Comparison of ENCODE assay signal across 18 mouse cellular contexts in the genomic region with DNA sequence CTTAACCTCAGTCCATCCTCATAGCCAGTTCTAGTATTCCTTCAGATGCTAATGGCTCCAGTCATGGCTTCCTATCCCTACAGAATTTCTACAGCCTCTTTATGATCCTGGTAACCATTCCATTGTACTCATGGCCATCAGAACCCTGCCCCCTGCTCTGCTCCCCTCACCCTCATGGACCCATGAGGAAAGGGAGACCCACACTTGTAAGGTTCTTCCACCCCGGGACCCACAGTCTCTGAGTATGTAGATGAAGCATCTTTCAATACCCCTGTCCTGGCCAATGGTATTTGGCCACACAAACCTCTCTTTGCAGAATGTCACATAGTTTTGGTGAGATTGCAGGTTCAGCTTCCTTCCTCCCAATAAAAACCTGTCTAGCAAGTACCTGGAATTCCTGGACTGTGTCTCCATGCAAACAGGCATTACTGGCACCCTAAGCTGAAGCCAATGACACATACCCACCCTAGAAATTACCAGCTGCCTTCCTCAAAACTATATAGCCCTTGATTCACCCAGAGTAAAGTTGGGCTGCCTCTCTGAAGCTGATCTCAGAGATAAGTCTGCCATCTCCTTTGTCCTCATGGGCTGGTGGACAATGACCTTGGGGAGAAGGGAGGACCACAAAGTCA.
"Had no signal": no experiment of that assay in that cellular context is flagged by ENCODE, and none has a peak within 500 bp of the region (broad histone marks: within the 10 kb centered on the region; RNA-seq: fewer than 3 reads in every experiment).

No protein-coding gene starts in this region.

- H3K27ac ChIP-seq: left cerebral cortex, adult 2 months; limb, embryonic 10.5 days; limb, embryonic 13.5 days; liver, embryonic 12.5 days; liver, embryonic 15.5 days; macrophage; midbrain, embryonic 12.5 days; midbrain, embryonic 15.5 days; neural tube, embryonic 12.5 days; neural tube, embryonic 15.5 days; stomach, embryonic 15.5 days had no signal

- H3K9ac ChIP-seq: limb, embryonic 13.5 days; liver, embryonic 12.5 days; liver, embryonic 15.5 days; midbrain, embryonic 12.5 days; midbrain, embryonic 15.5 days; neural tube, embryonic 12.5 days; neural tube, embryonic 15.5 days; stomach, embryonic 15.5 days had no signal

- H3K27me3 ChIP-seq: limb, embryonic 13.5 days; liver, embryonic 12.5 days; liver, embryonic 15.5 days; midbrain, embryonic 12.5 days; midbrain, embryonic 15.5 days; neural tube, embryonic 12.5 days; neural tube, embryonic 15.5 days; stomach, embryonic 15.5 days had no signal

- H3K9me3 ChIP-seq: limb, embryonic 10.5 days; limb, embryonic 13.5 days; liver, embryonic 12.5 days; liver, embryonic 15.5 days; midbrain, embryonic 12.5 days; midbrain, embryonic 15.5 days; neural tube, embryonic 12.5 days; neural tube, embryonic 15.5 days; stomach, embryonic 15.5 days had no signal

- ATAC-seq: midbrain, embryonic 15.5 days had no signal

- H3K4me3 ChIP-seq: left cerebral cortex, adult 2 months; limb, embryonic 10.5 days; limb, embryonic 13.5 days; liver, embryonic 12.5 days; liver, embryonic 15.5 days; midbrain, embryonic 12.5 days; midbrain, embryonic 15.5 days; neural tube, embryonic 12.5 days; neural tube, embryonic 15.5 days; stomach, embryonic 15.5 days had no signal

- H3K4me1 ChIP-seq: limb, embryonic 10.5 days; liver, embryonic 12.5 days; liver, embryonic 15.5 days; midbrain, embryonic 12.5 days; midbrain, embryonic 15.5 days; neural tube, embryonic 12.5 days; neural tube, embryonic 15.5 days had no signal

- H3K4me2 ChIP-seq: limb, embryonic 13.5 days; liver, embryonic 12.5 days; liver, embryonic 15.5 days; midbrain, embryonic 12.5 days; midbrain, embryonic 15.5 days; neural tube, embryonic 12.5 days; neural tube, embryonic 15.5 days; stomach, embryonic 15.5 days had no signal

- DNase-seq: kidney, adult 18-20 months; kidney, postnatal 10 days; layer of hippocampus, postnatal 36 days; lung, adult 18-20 months; retina, postnatal 1 day; spleen, adult 18-20 months; thymus, postnatal 25 days had no signal
